Mouse (Mus musculus) cerebellum, adult 2 months (tissue): Measurements from ENCODE around the gene 4930519G04Rik.

ENCODE experiments used
- CTCF ChIP-seq: fragments of 200-500 bp; IDR thresholded peaks from 2 replicates; pipeline ENCODE4 v1.5.1; 2011; ENCODE audit warnings: low read depth, mild to moderate bottlenecking, control low read depth, low read length, moderate library complexity, borderline replicate concordance; ENCODE audit not compliant: insufficient read depth
- POLR2A ChIP-seq: fragments of 200-500 bp; IDR thresholded peaks from 2 replicates; pipeline ENCODE4 v1.6.1; 2011; ENCODE audit warnings: low read length, control low read depth, borderline replicate concordance; ENCODE audit not compliant: insufficient read depth

DNA sequence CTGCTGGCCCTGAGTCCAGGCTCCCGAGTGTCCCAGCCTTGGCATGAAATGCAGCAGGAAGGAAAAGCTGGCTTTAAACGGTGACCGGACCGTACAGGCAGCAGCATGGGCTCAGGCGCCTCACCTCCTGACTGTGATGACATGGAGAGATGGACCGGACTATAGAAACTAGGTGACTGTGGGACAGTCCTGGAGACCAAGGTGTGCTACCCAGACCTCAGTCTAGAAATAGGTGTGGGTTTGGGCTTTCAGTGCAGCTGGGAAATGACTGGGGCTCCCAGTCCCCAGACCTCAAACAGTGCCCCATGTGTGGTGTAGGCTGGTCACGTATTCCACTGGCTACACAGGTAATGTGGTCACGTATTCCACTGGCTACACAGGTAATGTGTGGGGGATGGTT is 46.8 kb upstream of the 4930519G04Rik start:
- TF ChIP-seq CTCF: no peak
- no peak for TF ChIP-seq POLR2A
